Mouse (Mus musculus) kidney, adult 2 months (tissue): ENCODE data around the gene Foxp1.

Experiments
- CTCF ChIP-seq: fragments of 200-500 bp; conservative IDR thresholded peaks from 2 replicates; pipeline ENCODE4 v1.5.1; 2011; ENCODE audit warnings: low read depth, mild to moderate bottlenecking, control low read depth, low read length, moderate library complexity, mixed read lengths; ENCODE audit not compliant: insufficient read depth, insufficient read length
- POLR2A ChIP-seq: fragments of 200-500 bp; IDR thresholded peaks from one replicate; pipeline ENCODE4 v1.6.1; 2011; ENCODE audit warnings: low read depth, low read length, control low read depth

DNA sequence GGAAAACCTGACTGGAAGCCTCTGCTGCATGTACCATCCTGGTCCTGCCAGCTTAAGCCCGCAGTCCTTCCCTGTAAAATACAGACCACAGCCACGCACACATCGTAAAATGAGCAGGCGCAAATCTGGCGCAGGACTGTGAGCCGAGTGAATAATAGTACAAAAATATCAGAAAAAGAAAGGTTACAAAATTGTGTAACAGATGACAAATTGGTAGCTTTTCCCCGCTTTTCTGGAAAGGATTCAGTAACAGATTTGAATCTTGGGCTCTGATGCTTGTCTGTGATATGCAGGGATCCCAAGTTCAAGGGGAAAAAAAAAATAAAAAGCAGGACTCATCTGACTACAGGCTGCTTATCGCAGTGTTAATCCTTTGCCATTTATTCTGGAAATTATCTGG is 145.8 kb downstream of the Foxp1 start:
- TF ChIP-seq CTCF = no peak
- no peak for TF ChIP-seq POLR2A
